Mouse (Mus musculus) liver, embryonic 13.5 days (tissue): ENCODE measurements around the gene Fxn. TPM values are rescaled to one million over a fixed set of nuclear protein-coding genes. Genes with fewer than 3 reads are reported as not detected.

Experiments
- ATAC-seq: fragments of 200-750 bp; cut with Nextera tagmentation; 2 replicates; pipeline ENCODE4 v1.8.0; 2017; ENCODE audit warnings: low read depth, mild to moderate bottlenecking, moderate number of reproducible peaks, moderate library complexity
- DNase-seq: peaks from one replicate; pipeline ENCODE4 v3.0.0; 2022
- H3K27ac ChIP-seq: fragments of 300-500 bp; sonication (generic); 2 replicates; pipeline ENCODE4 v1.5.1; 2015; ENCODE audit warnings: moderate library complexity, mild to moderate bottlenecking, inconsistent platforms
- H3K27me3 ChIP-seq: fragments of 300-500 bp; sonication (generic); 2 replicates; pipeline ENCODE4 v1.6.1; 2015; ENCODE audit warnings: mild to moderate bottlenecking, inconsistent platforms
- H3K36me3 ChIP-seq: fragments of 300-500 bp; sonication (generic); 2 replicates; pipeline ENCODE4 v1.6.1; 2015; ENCODE audit warnings: mild to moderate bottlenecking, inconsistent platforms
- H3K4me1 ChIP-seq: fragments of 300-500 bp; sonication (generic); replicated peaks from 2 replicates; pipeline ENCODE4 v1.6.1; 2015; ENCODE audit warnings: inconsistent platforms
- H3K4me2 ChIP-seq: fragments of 300-500 bp; sonication (generic); 2 replicates; pipeline ENCODE4 v1.6.1; 2015; ENCODE audit warnings: inconsistent platforms, mild to moderate bottlenecking, moderate library complexity
- H3K4me3 ChIP-seq: fragments of 300-500 bp; sonication (generic); replicated peaks from 2 replicates; pipeline ENCODE4 v1.5.1; 2015; ENCODE audit warnings: mild to moderate bottlenecking, inconsistent platforms
- H3K9ac ChIP-seq: fragments of 300-500 bp; sonication (generic); 2 replicates; pipeline ENCODE4 v1.6.1; 2015; ENCODE audit warnings: mild to moderate bottlenecking, inconsistent platforms
- H3K9me3 ChIP-seq: fragments of 300-500 bp; sonication (generic); replicated peaks from 2 replicates; pipeline ENCODE4 v1.6.1; 2016; ENCODE audit warnings: inconsistent platforms
- WGBS: fragments of 180-500 bp; shearing (Covaris S2); methylation state at CpG from one replicate; pipeline ENCODE4 v1.1.7; 2015; ENCODE audit not compliant: insufficient replicate concordance; 5-methylcytosine and 5-hydroxymethylcytosine counted together
- polyA plus RNA-seq: library from polyadenylated mRNA; unstranded; fragments of >200 nt; fragmentation: Nextera tagmentation; extraction: Ambion mirVana; gene quantifications from 2 replicates; pipeline ENCODE4 v1.2.1, GENCODE M21; 2015

Gene Fxn
- polyA plus RNA-seq, 1 experiment from 2014 or later = 65.7 TPM

GRCm38 (mm10) chr19:24212552-24213249 lies 67.7 kb downstream of the Fxn start:
- H3K36me3 ChIP-seq = no peaks in the 10 kb centered on the region
- H3K4me3 ChIP-seq = no peak overlapping the region
- 74% methylated on average over 12 of the region's 12 CpGs for whole genome bisulfite sequencing
- no peaks in the 10 kb centered on the region for H3K27me3 ChIP-seq
- no peak overlapping the region for H3K4me2 ChIP-seq
- H3K4me1 ChIP-seq = peaks cover 4% of the 10 kb centered on the region
- H3K27ac ChIP-seq = no peak overlapping the region
- H3K9ac ChIP-seq = no peak overlapping the region
- ATAC-seq (no peak), DNase-seq (no peak)
- no peaks in the 10 kb centered on the region for H3K9me3 ChIP-seq

Other genes with a start within 250 kb of the Fxn start
- gene Fam189a2, start 249.6 kb downstream of the Fxn start, polyA plus RNA-seq = 0.03 and 0.05 TPM in 2 replicates
- 4.7 and 5.3 TPM in 2 replicates for gene Tjp2, start 55.6 kb downstream of the Fxn start, polyA plus RNA-seq
- gene Fam122a, start 196.8 kb upstream of the Fxn start, polyA plus RNA-seq = 29.7 and 34.6 TPM in 2 replicates